Mouse (Mus musculus) small intestine, adult 2 months (tissue): Measurements from ENCODE around the gene Amfr. TPM values are rescaled to one million over a fixed set of nuclear protein-coding genes. Genes with fewer than 3 reads are reported as not detected.

Experiments used
- H3K27ac ChIP-seq: fragments of 200-500 bp; 2 replicates; pipeline ENCODE4 v1.5.1; 2012; ENCODE audit warnings: low read depth, low read length, control low read depth, inconsistent platforms; ENCODE audit not compliant: insufficient read depth
- H3K27me3 ChIP-seq: fragments of 200-500 bp; 2 replicates; pipeline ENCODE4 v1.6.1; 2012; ENCODE audit warnings: mild to moderate bottlenecking, moderate library complexity, low read length, inconsistent platforms; ENCODE audit not compliant: control insufficient read depth, insufficient read depth
- H3K36me3 ChIP-seq: fragments of 200-500 bp; 2 replicates; pipeline ENCODE4 v1.6.1; 2012; ENCODE audit warnings: mild to moderate bottlenecking, low read length, control low read depth, inconsistent platforms; ENCODE audit not compliant: control insufficient read depth, insufficient read depth
- H3K4me1 ChIP-seq: fragments of 200-500 bp; 2 replicates; pipeline ENCODE4 v1.6.1; 2012; ENCODE audit warnings: low read length, inconsistent platforms, mixed read lengths; ENCODE audit not compliant: control insufficient read depth, insufficient read depth, insufficient read length
- H3K4me3 ChIP-seq: fragments of 200-500 bp; 2 replicates; pipeline ENCODE4 v1.5.1; 2012; ENCODE audit warnings: low read depth, mild to moderate bottlenecking, control low read depth, inconsistent platforms, low read length, moderate library complexity
- CTCF ChIP-seq: fragments of 200-500 bp; IDR thresholded peaks from 2 replicates; pipeline ENCODE4 v1.5.1; 2012; ENCODE audit warnings: low read depth, mild to moderate bottlenecking, control low read depth, inconsistent platforms, low read length, moderate library complexity, mixed read lengths; ENCODE audit not compliant: insufficient replicate concordance, insufficient read length; ENCODE audit errors: extremely low read depth
- POLR2A ChIP-seq: fragments of 200-500 bp; IDR thresholded peaks from 2 replicates; pipeline ENCODE4 v1.6.1; 2012; ENCODE audit warnings: low read depth, mild to moderate bottlenecking, control low read depth, inconsistent platforms, low read length, moderate library complexity
- WGBS: fragments of 180-500 bp; shearing (Covaris S2); methylation state at CpG from one replicate; pipeline ENCODE4 v1.1.7; 2018; 5-methylcytosine and 5-hydroxymethylcytosine counted together
- polyA plus RNA-seq: library from polyadenylated mRNA; depleted of rRNA; stranded (reverse); fragments of >200 nt; gene quantifications from 2 replicates; pipeline ENCODE4 v1.2.3, GENCODE M21; 2012

Gene Amfr
- polyA plus RNA-seq, 1 experiment: 62.7 TPM

DNA sequence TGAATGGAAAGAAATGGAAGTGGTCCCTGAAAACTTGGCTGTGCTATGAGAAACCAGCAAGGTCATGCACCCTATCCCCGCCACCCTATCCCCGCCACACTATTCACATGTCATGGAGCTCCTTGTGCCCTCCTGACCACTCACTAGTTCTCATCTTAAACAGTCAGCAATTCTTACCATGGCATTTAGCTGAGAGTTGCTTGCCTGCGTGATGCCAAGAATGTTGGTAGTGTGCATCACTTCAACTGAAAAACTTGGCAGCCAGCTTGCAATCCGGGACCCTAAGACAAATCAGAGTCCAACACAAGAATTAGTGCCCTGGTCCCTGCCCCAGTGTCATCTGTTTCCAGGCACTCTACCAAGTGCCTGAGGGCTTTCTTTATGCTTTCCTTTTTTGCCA, 32.5 kb downstream of the Amfr start:
- peaks cover 76% of the 10 kb centered on the region for H3K36me3 ChIP-seq
- no peak overlapping the region for H3K27ac ChIP-seq
- H3K27me3 ChIP-seq: no peaks in the 10 kb centered on the region
- H3K4me1 ChIP-seq: no peaks in the 10 kb centered on the region
- no peak overlapping the region for H3K4me3 ChIP-seq
- no peak for TF ChIP-seq CTCF
- TF ChIP-seq POLR2A: no peak
- WGBS: 91% methylated on average over 4 of the region's 4 CpGs

DNA sequence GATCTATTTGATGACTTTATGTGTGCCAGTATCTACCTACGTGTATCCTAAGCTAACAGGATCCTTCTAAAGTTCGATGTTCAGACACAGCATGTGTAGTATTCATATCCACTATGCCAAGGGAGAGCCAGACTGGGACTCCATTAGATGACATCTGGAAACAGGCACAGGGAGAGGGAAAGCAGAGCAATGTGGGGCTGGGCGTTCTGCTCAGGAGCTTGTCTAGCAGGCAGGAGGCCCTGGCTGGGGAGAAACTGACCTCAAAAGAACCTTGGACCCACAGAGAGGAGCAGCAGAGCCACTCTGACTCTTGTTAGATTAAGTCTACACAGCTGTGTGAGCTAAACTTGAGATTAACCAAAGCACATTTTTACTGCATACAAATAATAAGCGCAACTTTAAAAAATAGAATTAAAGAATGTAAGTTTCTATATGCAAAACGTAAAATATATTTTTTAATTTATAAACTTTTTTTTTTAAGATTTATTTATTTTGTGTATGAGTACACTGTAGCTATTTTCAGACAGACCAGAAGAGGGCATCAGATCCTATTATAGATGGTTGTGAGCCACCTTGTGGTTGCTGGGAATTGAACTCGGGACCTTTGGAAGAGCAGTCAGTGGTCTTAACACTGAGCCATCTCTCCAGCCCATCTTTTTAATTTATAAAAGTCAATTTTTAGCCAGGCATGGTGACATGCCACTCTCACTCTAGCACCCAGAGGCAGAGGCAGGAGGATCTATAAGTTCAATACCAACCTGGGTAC, 36.0 kb downstream of the Amfr start:
- Histone ChIP-seq H3K36me3 (peaks cover 78% of the 10 kb centered on the region), H3K4me3 (no peak overlapping the region), H3K4me1 (peaks cover 5% of the 10 kb centered on the region), H3K27ac (no peak overlapping the region), H3K27me3 (no peaks in the 10 kb centered on the region)
- 93% methylated on average over 6 of the region's 6 CpGs for WGBS
- no peak for TF ChIP-seq CTCF
- no peak for TF ChIP-seq POLR2A

DNA sequence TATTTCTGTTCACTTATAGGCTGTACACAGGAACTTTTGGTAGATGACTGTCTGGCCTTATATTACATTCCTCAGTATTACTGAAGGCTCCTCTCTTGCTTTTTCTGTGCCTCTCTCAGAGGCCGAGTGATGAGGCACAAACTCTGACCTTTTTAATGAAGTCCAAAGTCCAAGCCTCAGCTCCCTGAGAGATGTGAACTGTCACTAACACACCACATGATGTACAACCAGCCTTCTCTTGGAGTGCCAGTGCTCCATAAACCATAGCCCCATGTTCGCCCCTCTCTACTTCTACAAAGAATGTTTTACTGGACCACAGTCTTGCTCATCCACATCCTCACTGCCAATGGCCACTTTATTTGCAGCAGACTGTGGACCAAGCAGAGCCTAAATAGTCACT, 37.3 kb downstream of the Amfr start:
- H3K36me3 ChIP-seq: peaks cover 66% of the 10 kb centered on the region

DNA sequence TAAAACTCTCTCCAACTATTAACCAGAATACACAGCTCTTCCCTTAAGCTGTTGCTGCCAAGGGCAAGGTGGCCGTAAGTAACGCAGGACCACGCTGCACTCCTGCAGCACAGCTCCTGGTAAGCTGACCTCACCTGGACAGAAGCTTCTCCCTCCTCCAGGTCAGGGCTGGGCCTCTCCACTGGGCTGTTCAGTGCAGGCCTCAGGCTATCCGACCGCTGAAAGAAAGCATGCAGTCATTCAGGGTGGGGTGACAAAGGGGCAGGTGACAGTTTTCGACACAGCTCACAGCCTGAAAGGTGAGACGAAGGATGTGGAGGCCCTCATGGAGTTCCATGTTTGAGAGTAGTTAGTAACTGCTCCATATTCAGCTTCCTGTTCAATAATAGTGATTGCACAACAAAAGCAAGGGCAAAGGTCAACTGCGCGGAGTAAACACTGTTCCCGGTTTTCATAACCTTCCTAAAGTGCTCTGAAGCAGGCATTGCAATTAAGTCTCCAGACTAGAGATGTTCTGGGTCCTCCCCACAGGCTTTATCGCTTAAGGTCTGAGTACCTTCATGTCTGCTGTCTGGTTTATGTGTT, 37.9 kb downstream of the Amfr start:
- whole genome bisulfite sequencing: 28% methylated on average over 11 of the region's 11 CpGs
- H3K27ac ChIP-seq: peak overlapping the region; percentile 56
- peaks cover 7% of the 10 kb centered on the region for H3K4me1 ChIP-seq
- H3K36me3 ChIP-seq: peaks cover 59% of the 10 kb centered on the region
- H3K27me3 ChIP-seq: no peaks in the 10 kb centered on the region
- H3K4me3 ChIP-seq: no peak overlapping the region
- TF ChIP-seq CTCF (no peak), POLR2A (no peak)

More for the DNA sequence above, 37.3 kb downstream of the Amfr start:
- 0 out of 2 replicates have a peak overlapping the region, but pooled peaks have one; percentile 56 for H3K27ac ChIP-seq
- TF ChIP-seq POLR2A: no peak
- TF ChIP-seq CTCF: no peak
- peaks cover 7% of the 10 kb centered on the region for H3K4me1 ChIP-seq
- H3K27me3 ChIP-seq: no peaks in the 10 kb centered on the region
- WGBS: 62% methylated on average over 2 of the region's 2 CpGs
- H3K4me3 ChIP-seq: no peak overlapping the region

DNA sequence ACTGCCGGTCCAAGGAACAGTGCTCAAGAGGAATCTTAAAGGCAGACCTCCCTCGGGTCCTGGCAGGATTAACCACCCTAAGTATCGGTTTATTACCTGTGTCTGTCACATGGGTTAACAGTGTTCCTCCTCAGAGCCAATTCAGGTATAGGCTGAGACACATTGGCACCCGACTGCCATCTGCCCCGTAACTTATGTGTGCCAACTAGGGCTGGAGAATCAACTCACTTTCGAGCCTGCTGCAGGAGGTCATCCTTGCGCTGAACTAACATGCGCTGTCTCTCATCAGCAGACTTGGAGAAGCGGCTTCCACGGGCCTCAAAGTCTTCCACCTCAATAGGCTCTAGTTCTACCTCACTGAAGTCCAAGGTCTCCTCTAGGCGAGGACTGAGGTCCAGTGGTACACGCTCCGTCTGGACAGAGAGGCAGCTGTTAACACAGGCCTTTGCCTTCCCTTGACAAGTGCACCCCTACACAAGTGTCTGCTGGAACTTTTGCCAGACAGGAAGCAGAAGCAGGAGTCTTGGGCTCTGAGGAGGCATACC, 38.7 kb downstream of the Amfr start:
- Histone ChIP-seq H3K27me3 (no peaks in the 10 kb centered on the region), H3K36me3 (peaks cover 54% of the 10 kb centered on the region), H3K27ac (0 out of 2 replicates have a peak overlapping the region, but pooled peaks have one; percentile 23), H3K4me3 (no peak overlapping the region), H3K4me1 (peaks cover 7% of the 10 kb centered on the region)
- TF ChIP-seq CTCF (no peak), POLR2A (no peak)
- WGBS: 86% methylated on average over 13 of the region's 13 CpGs

DNA sequence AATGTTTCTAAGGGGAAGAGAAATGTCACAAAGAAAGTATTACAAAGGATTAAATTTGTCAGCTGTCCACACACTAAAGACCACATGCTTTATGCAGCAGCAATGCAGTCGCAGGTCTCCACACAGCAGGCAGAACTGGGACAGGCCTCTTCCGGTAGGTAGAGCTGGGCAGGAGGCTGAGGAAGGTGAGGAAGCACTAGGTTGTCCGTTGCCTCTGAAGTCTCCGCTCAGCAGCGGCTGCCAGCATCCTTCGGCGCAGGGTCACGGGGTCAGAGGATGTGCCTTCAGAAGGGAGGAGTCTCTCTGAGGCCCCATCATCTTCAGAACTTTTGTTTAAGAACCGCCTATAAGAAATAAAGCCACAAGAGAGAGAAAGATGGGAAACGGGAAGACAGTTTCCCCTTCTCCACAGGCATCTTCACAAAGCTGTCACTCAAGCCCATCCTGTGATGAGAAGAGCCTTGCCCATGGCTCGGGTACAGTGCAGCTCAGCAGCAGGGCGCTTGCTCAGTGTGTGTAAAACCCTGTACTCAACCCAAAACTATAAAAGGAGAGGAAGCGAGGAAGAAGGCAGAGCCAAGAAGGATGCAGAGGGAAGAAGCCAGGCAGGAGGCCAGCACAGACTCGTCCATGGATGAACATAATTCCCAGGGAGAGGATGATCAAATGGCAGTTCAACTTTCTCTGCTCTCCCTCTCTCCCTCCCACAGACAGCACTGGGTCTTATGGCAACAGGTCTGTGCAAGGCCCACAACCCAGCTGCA, 39.5 kb downstream of the Amfr start:
- H3K4me3 ChIP-seq: no peak overlapping the region
- H3K36me3 ChIP-seq: peaks cover 49% of the 10 kb centered on the region
- no peaks in the 10 kb centered on the region for H3K27me3 ChIP-seq
- TF ChIP-seq POLR2A: no peak
- no peak for TF ChIP-seq CTCF
- H3K4me1 ChIP-seq: peaks cover 7% of the 10 kb centered on the region
- H3K27ac ChIP-seq: no peak overlapping the region
- 88% methylated on average over 14 of the region's 14 CpGs for WGBS

DNA sequence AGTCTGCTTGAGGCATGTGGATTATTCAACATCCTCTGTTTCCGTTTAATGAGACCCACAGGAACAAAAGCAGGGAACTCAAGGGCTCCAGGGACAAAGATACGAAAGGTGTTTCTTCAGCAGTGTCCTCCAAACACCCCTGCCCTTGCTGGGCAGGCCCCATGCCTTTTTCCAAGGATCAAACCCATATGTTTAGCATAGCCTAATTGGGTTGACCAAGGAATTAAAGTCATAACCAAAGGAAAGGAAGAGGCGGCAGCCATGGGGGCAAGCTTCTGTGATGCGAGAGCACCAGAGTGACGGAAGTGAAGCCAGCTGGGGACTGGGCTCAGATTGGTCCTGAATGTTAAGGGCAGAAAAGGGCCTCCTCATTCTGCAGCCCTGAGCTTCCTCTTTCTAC, 40.4 kb downstream of the Amfr start:
- Histone ChIP-seq H3K27me3 (no peaks in the 10 kb centered on the region), H3K4me3 (no peak overlapping the region), H3K4me1 (peaks cover 7% of the 10 kb centered on the region), H3K27ac (no peak overlapping the region), H3K36me3 (peaks cover 45% of the 10 kb centered on the region)
- 92% methylated on average over 5 of the region's 5 CpGs for WGBS
- TF ChIP-seq POLR2A (no peak), CTCF (no peak)
